Mouse (Mus musculus) kidney, adult 2 months (tissue): Measurements from ENCODE around the gene Nlrp10.

Experiments
- CTCF ChIP-seq: fragments of 200-500 bp; conservative IDR thresholded peaks from 2 replicates; pipeline ENCODE4 v1.5.1; 2011; ENCODE audit warnings: low read depth, mild to moderate bottlenecking, control low read depth, low read length, moderate library complexity, mixed read lengths; ENCODE audit not compliant: insufficient read depth, insufficient read length
- POLR2A ChIP-seq: fragments of 200-500 bp; IDR thresholded peaks from one replicate; pipeline ENCODE4 v1.6.1; 2011; ENCODE audit warnings: low read depth, low read length, control low read depth

- TF ChIP-seq CTCF (peak; percentile 45), POLR2A (no peak)
Observed at GRCm38 (mm10) chr7:108954185-108954584, 24.2 kb upstream of the Nlrp10 start.
